Mouse (Mus musculus) thymus, postnatal 0 days (tissue): ENCODE data around the gene Serinc3. TPM values are rescaled to one million over a fixed set of nuclear protein-coding genes. Genes with fewer than 3 reads are reported as not detected.

Experiments
- DNase-seq: peaks from one replicate; pipeline ENCODE4 v3.0.0-alpha.2; 2015; ENCODE audit warnings: low spot score
- polyA plus RNA-seq: library from polyadenylated mRNA; unstranded; fragments of >200 nt; fragmentation: Nextera tagmentation; extraction: Ambion mirVana; gene quantifications from 2 replicates; pipeline ENCODE4 v1.2.1, GENCODE M21; 2015

Gene Serinc3
- polyA plus RNA-seq, 1 experiment from 2014 or later: 74.1 TPM

GRCm38 (mm10) chr2:163596057-163596872, 48.7 kb downstream of the Serinc3 start:
- DNase-seq: no peak

GRCm38 (mm10) chr2:163595119-163595518, 49.8 kb downstream of the Serinc3 start:
- DNase-seq: no peak

GRCm38 (mm10) chr2:163593636-163594282, 51.2 kb downstream of the Serinc3 start:
- DNase-seq: no peak

GRCm38 (mm10) chr2:163592084-163592483, 52.8 kb downstream of the Serinc3 start:
- peak; percentile 43 for DNase-seq

GRCm38 (mm10) chr2:163590996-163591395, 53.9 kb downstream of the Serinc3 start:
- no peak for DNase-seq

GRCm38 (mm10) chr2:163590211-163590610, 54.7 kb downstream of the Serinc3 start:
- no peak for DNase-seq

GRCm38 (mm10) chr2:163587506-163587905, 57.4 kb downstream of the Serinc3 start:
- no peak for DNase-seq

- DNase-seq: peak; percentile 56
Observed at GRCm38 (mm10) chr2:163586384-163587261, 58.3 kb downstream of the Serinc3 start.

GRCm38 (mm10) chr2:163584088-163584426, 60.9 kb downstream of the Serinc3 start:
- DNase-seq: no peak

GRCm38 (mm10) chr2:163583226-163584087, 61.5 kb downstream of the Serinc3 start:
- no peak for DNase-seq

GRCm38 (mm10) chr2:163580069-163580945, 64.6 kb downstream of the Serinc3 start:
- no peak for DNase-seq

GRCm38 (mm10) chr2:163577986-163578385, 66.9 kb downstream of the Serinc3 start:
- no peak for DNase-seq

- DNase-seq: no peak
Observed at GRCm38 (mm10) chr2:163575248-163575647, 69.7 kb downstream of the Serinc3 start.

GRCm38 (mm10) chr2:163574321-163574720, 70.6 kb downstream of the Serinc3 start:
- no peak for DNase-seq

Other genes with a start within 250 kb of the Serinc3 start
- 0.19 and 0.22 TPM in 2 replicates for gene Jph2, start 247.1 kb downstream of the Serinc3 start, polyA plus RNA-seq
- gene Oser1, start 220.4 kb downstream of the Serinc3 start, polyA plus RNA-seq: 86.6 and 89.2 TPM in 2 replicates
- 0.41 and 0.44 TPM in 2 replicates for gene Gdap1l1, start 206.7 kb downstream of the Serinc3 start, polyA plus RNA-seq
- 5.5 and 5.7 TPM in 2 replicates for gene Fitm2, start 172.5 kb downstream of the Serinc3 start, polyA plus RNA-seq
- gene R3hdml, start 152.8 kb downstream of the Serinc3 start, polyA plus RNA-seq: 0.19 and 0.21 TPM in 2 replicates
- gene Hnf4a, start 138.3 kb downstream of the Serinc3 start, polyA plus RNA-seq: 1.2 and 1.3 TPM in 2 replicates
- 33.0 and 34.4 TPM in 2 replicates for gene Ttpal, start 42.8 kb downstream of the Serinc3 start, polyA plus RNA-seq
- gene Pkig, start 13.3 kb upstream of the Serinc3 start, polyA plus RNA-seq: 63.5 and 66.1 TPM in 2 replicates
- 73.2 and 83.0 TPM in 2 replicates for gene Ada, start 105.1 kb upstream of the Serinc3 start, polyA plus RNA-seq
- 0.22 and 0.33 TPM in 2 replicates for gene Ccn5, start 175.7 kb upstream of the Serinc3 start, polyA plus RNA-seq
- gene Kcnk15, start 208.5 kb upstream of the Serinc3 start, polyA plus RNA-seq: not detected in 2 replicates